Mouse (Mus musculus) intestine, postnatal 0 days (tissue): ENCODE results near the gene Tle6. TPM values are rescaled to one million over a fixed set of nuclear protein-coding genes. Genes with fewer than 3 reads are reported as not detected.

Experiments
- ATAC-seq: fragments of 200-750 bp; cut with Nextera tagmentation; 2 replicates; pipeline ENCODE4 v1.8.0; 2017; ENCODE audit warnings: mild to moderate bottlenecking, moderate TSS enrichment, moderate library complexity
- H3K27ac ChIP-seq: fragments of 300-500 bp; sonication (generic); 2 replicates; pipeline ENCODE4 v1.5.1; 2014; ENCODE audit warnings: mild to moderate bottlenecking, low read depth, low read length, moderate library complexity
- H3K27me3 ChIP-seq: fragments of 300-500 bp; sonication (generic); replicated peaks from 2 replicates; pipeline ENCODE4 v1.6.1; 2014; ENCODE audit warnings: low read length, mixed read lengths; ENCODE audit not compliant: control insufficient read depth, insufficient read depth
- H3K36me3 ChIP-seq: fragments of 300-500 bp; sonication (generic); 2 replicates; pipeline ENCODE4 v1.6.1; 2014; ENCODE audit warnings: mild to moderate bottlenecking, moderate library complexity; ENCODE audit not compliant: control insufficient read depth, insufficient read depth
- H3K4me1 ChIP-seq: fragments of 300-500 bp; sonication (generic); replicated peaks from 2 replicates; pipeline ENCODE4 v1.6.1; 2014; ENCODE audit warnings: antibody characterized with exemption, low read length, mixed read lengths; ENCODE audit not compliant: control insufficient read depth, insufficient read depth
- H3K4me2 ChIP-seq: fragments of 300-500 bp; sonication (generic); replicated peaks from 2 replicates; pipeline ENCODE4 v1.6.1; 2014; ENCODE audit warnings: low read depth, mild to moderate bottlenecking, moderate library complexity
- H3K4me3 ChIP-seq: fragments of 300-500 bp; sonication (generic); 2 replicates; pipeline ENCODE4 v1.5.1; 2014; ENCODE audit warnings: low read depth, low read length
- H3K9ac ChIP-seq: fragments of 300-500 bp; sonication (generic); 2 replicates; pipeline ENCODE4 v1.6.1; 2014; ENCODE audit warnings: mild to moderate bottlenecking, low read depth, low read length
- H3K9me3 ChIP-seq: fragments of 300-500 bp; sonication (generic); 2 replicates; pipeline ENCODE4 v1.6.1; 2016; ENCODE audit warnings: mixed run types; ENCODE audit not compliant: control insufficient read depth
- CTCF ChIP-seq: sonication (generic); IDR thresholded peaks from 2 replicates; pipeline ENCODE4 v1.5.1; 2016; ENCODE audit warnings: low read depth, mild to moderate bottlenecking, control low read depth, antibody characterized with exemption, moderate library complexity
- WGBS: fragments of 180-500 bp; shearing (Covaris S2); extraction: QIAGEN DNeasy Blood & Tissue Kit; methylation state at CpG from one replicate; pipeline ENCODE4 v1.1.7; 2014; 5-methylcytosine and 5-hydroxymethylcytosine counted together
- polyA plus RNA-seq: library from polyadenylated mRNA; unstranded; fragments of >200 nt; fragmentation: Nextera tagmentation; extraction: Ambion mirVana; gene quantifications from 2 replicates; pipeline ENCODE4 v1.2.1, GENCODE M21; 2015

Tle6 gene
- polyA plus RNA-seq, 1 experiment from 2014 or later: 3.9 TPM

DNA sequence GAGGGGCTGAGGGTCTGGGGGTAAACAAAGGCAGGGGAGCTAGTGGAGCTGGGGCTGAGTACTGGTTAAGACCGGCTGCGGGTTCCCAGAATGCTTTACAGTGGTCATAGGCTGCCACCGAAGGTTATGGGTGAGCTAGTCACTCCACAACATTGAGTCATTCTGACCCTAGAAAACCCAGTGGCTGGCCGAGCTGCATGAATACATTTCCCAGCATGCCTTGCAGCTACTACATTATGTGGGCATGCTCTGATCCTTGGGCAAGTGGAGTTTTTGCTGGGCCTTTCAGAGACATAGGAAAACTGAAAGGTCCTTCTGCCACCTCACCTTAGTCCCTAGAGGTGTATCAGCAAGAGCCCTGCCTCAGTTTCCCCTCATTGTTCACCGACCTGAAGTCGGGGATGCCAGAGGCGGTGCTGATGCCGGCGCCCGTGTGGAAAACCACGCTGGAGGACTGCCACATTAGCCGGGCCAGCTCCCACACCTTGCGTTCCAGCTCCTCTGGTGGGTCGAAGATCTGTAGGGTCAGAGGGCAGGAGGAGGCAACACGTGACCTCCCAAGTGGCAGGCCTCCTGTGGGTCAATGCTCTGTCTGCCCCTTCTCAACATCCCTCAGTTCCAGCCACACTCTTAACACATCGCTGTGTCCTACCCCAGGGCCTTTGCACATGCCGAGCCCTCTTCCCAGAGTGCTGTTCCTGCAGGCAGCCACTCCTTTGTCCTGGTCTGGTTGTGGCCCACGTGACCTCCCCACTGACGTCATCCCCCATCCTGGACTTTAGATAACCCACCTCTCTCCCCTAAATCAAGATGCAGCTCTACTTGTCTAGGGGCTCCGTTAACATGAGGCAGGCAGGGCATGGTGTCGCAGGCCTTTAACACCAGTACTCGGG lies 25.5 kb upstream of the Tle6 start:
- Histone ChIP-seq H3K9me3 (no peaks in the 10 kb centered on the region), H3K9ac (peak overlapping the region; percentile 62), H3K4me1 (peaks cover 8% of the 10 kb centered on the region; the same call in 1 of the 2 replicates), H3K4me2 (peak overlapping the region; percentile 83), H3K27me3 (no peaks in the 10 kb centered on the region), H3K4me3 (peak overlapping the region; percentile 72), H3K36me3 (peaks cover 23% of the 10 kb centered on the region), H3K27ac (peak overlapping the region; percentile 91; the same call in 1 of the 2 replicates)
- no peak for TF ChIP-seq CTCF
- WGBS: 83% methylated on average over 22 of the region's 22 CpGs
- ATAC-seq: peak; percentile 4

DNA sequence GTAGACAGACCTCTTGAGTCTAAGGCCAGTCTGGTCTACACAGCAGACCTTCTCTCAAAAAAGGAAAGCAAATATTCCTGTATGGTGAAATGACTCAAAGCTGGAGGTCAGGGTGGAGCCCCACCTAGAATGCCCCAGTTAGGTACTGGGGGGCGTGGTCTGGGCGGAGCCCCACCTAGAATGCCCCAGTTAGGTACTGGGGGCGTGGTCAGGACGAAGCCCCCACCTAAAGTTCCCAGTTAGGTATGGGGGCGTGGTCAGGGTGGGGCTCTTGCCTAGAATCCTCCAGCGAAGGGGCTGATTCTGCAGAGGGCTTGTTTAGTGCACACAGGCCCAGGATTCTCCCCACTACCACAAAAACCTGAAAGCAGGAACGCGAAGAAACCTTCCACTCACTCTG lies 22.6 kb upstream of the Tle6 start:
- Histone ChIP-seq H3K27me3 (no peaks in the 10 kb centered on the region), H3K4me3 (no peak overlapping the region), H3K9me3 (no peaks in the 10 kb centered on the region), H3K4me2 (no peak overlapping the region), H3K4me1 (peaks cover 8% of the 10 kb centered on the region; the same call in 1 of the 2 replicates), H3K27ac (no peak overlapping the region), H3K9ac (no peak overlapping the region), H3K36me3 (peaks cover 23% of the 10 kb centered on the region)
- WGBS: 47% methylated on average over 8 of the region's 8 CpGs
- TF ChIP-seq CTCF: no peak
- ATAC-seq: no peak

DNA sequence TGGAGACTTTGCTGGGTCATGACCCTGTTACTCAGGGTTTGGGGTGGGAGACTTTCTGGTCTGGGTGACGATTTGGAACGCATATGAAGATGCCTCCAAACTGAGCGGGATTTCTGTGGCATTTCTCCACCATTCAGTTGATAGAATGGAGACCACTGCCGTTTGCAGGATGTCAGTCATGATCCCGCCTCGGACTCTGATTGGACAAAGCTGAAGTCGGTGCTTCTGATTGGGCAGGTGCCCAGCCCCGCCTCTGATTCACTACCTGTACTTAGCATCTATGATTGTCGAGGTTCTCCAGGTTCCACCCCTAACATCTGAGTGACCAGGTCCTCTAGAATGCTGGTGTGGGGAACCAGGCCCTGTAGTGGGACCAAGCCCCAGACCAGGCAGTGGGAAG lies 19.9 kb upstream of the Tle6 start:
- H3K9ac ChIP-seq: no peak overlapping the region
- no peaks in the 10 kb centered on the region for H3K4me1 ChIP-seq
- 60% methylated on average over 9 of the region's 9 CpGs for whole genome bisulfite sequencing

DNA sequence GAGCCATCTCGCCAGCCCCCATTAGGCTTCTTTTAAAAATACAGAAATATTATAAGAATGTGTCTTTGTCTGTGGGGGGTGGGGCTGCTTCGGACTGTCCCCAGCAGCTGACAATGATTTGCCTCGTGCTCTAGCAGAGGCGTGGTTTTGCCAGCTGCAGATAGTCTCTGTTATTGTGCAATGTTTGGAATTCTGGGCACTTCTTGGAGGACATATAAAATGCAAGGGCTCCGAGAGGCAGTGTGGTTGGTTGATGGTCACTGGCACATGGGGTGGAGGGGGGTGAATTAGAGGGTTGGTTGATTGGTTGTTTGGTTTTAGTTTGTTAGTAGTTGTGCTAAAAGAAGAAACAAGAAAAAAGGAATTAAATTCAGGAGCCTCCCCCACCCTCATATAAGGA lies 19.1 kb upstream of the Tle6 start:
- WGBS: 66% methylated on average over 5 of the region's 5 CpGs
- Histone ChIP-seq H3K4me2 (no peak overlapping the region), H3K36me3 (peaks cover 21% of the 10 kb centered on the region), H3K9ac (no peak overlapping the region), H3K27ac (no peak overlapping the region), H3K4me3 (no peak overlapping the region), H3K4me1 (no peaks in the 10 kb centered on the region), H3K9me3 (no peaks in the 10 kb centered on the region), H3K27me3 (no peaks in the 10 kb centered on the region)
- no peak for ATAC-seq
- TF ChIP-seq CTCF: no peak

More for the DNA sequence above, 19.9 kb upstream of the Tle6 start:
- no peak for ATAC-seq
- H3K27me3 ChIP-seq: no peaks in the 10 kb centered on the region
- H3K36me3 ChIP-seq: peaks cover 23% of the 10 kb centered on the region
- no peak for TF ChIP-seq CTCF
- no peaks in the 10 kb centered on the region for H3K9me3 ChIP-seq
- no peak overlapping the region for H3K4me2 ChIP-seq
- H3K27ac ChIP-seq: no peak overlapping the region
- H3K4me3 ChIP-seq: no peak overlapping the region

DNA sequence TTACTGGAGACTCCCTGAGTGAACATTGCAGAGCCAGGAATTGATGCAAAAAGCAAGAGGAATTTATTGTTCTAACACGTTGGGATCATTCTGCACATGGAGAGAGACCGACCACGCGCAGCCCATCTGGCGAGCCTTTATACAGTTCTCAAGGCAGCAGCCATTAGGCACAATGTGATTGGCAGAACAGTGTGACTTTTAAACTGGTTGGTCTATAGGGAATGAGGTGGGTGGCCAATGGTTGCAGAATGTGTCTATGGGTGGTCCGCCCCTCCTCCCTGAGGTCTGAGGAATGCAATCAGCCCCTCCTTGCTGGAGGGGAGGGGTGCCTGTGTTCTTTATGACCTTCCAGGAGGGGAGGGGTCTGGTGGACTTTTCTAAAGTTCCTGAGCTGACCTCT lies 14.6 kb upstream of the Tle6 start:
- no peaks in the 10 kb centered on the region for H3K27me3 ChIP-seq
- WGBS: 75% methylated on average over 6 of the region's 6 CpGs
- no peaks in the 10 kb centered on the region for H3K4me1 ChIP-seq
- no peak overlapping the region for H3K4me3 ChIP-seq
- no peak overlapping the region for H3K27ac ChIP-seq
- TF ChIP-seq CTCF: no peak
- H3K9me3 ChIP-seq: peaks cover 3% of the 10 kb centered on the region; the same call in 1 of the 2 replicates
- no peak overlapping the region for H3K9ac ChIP-seq
- H3K4me2 ChIP-seq: no peak overlapping the region
- no peaks in the 10 kb centered on the region for H3K36me3 ChIP-seq
- ATAC-seq: no peak

DNA sequence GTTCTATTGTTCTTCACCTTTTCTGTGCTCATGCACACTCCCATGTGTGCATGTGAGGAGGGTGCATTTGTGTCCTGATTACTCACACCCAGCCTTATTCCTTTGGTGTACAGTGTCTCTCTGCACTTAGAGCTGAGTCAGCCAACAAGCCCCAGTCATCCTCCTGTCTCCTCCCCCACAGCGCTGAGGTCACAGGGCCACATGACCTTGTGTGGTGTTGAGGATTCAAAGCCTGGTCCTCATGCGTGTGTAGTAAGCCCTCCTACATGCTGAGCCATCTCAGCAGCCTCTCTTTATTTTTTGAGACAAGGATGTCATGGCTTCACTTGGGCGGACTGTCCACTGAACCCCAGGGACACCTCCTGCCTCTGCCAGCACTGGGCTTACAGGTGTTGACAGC lies 11.9 kb upstream of the Tle6 start:
- Histone ChIP-seq H3K4me3 (no peak overlapping the region), H3K9ac (no peak overlapping the region), H3K9me3 (peaks cover 3% of the 10 kb centered on the region; the same call in 1 of the 2 replicates), H3K36me3 (no peaks in the 10 kb centered on the region), H3K4me2 (no peak overlapping the region), H3K27ac (no peak overlapping the region), H3K27me3 (no peaks in the 10 kb centered on the region), H3K4me1 (no peaks in the 10 kb centered on the region)
- WGBS: 69% methylated on average over 3 of the region's 3 CpGs
- TF ChIP-seq CTCF: no peak
- no peak for ATAC-seq
